Mouse (Mus musculus): Measurements from ENCODE around the gene Gm49403. TPM values are rescaled to one million over a fixed set of nuclear protein-coding genes. Genes with fewer than 3 reads are reported as not detected.

Gene Gm49403
- polyA plus RNA-seq, 1 experiment = not detected

DNA sequence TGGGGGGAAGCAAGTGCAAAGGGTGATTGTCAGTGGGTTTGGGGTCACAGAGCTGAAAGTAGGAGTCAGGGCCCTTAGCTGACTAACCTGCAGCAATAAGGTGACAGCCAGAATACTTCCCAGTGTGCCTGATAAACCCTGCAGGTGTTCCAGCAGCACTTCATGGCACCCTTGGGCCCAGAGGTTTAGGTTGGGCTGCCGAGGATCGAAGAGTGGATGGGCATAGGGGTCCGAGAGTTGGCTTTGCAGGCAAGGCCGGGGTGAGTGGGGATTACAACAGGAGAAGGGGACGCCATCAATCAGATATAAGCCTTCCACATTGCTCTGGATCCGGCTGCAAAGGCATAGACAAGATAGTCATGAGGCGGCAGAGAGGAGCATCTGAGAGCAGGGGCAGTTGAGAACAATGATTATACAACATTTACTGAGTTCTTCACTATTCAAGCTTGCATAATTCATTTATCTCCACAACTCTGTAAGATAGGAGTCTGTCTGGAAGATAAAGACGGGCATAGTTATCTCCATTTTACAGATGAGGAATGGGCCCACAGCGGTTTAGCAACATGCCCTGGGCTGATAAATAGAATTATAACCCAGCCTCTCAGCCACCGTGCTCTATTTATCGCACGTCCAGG is 44.3 kb downstream of the Gm49403 start:
- Histone ChIP-seq H3K27ac (ENCODE audit: insufficient read depth, low read length) (peak overlapping the region; percentile 89), H3K4me3 (ENCODE audit: extremely low read depth, insufficient read depth, insufficient read length) (no peak overlapping the region)
- 91% methylated on average over 12 of the region's 12 CpGs for WGBS

DNA sequence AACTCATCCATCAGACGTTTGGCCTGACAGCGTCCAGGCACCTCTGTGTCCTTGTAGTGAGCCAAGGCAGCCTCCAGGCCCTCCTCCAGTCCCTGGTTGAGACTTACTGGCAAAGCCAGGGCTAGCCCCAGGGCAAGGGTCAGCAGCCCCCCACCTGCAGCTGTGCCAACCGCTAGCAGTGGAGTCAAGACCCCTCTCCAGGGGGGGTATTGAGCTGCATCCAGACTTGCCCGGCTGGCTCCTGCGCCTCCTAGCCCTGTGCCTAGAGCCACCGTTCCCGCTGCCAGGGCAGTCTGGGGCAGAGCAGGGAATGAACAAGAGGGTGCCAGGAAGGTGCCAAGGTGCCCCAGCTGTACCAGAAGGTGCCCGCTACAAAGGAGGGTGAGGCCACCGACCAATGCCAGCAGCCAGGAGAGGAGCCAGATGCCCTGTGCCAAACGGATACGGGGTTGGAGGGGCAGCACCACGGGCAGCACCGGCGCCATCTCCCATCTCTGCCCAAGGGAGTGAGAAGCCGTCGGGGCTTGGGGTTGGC is 45.0 kb downstream of the Gm49403 start:
- TF ChIP-seq CTCF (IDR thresholded peaks at IDR 0.05; ENCODE audit: extremely low read depth, insufficient read depth, insufficient read length, insufficient replicate concordance) (no peak), POLR2A (IDR thresholded peaks at IDR 0.05; ENCODE audit: low read depth, low read length) (no peak)
- H3K4me1 ChIP-seq (ENCODE audit: control insufficient read depth, insufficient read depth, insufficient read length) = peaks cover 17% of the 10 kb centered on the region
- WGBS = 55% methylated on average over 16 of the region's 16 CpGs
- H3K36me3 ChIP-seq (ENCODE audit: control insufficient read depth, insufficient read depth, low read length) = peaks cover 14% of the 10 kb centered on the region
- peak overlapping the region; percentile 79 for H3K4me3 ChIP-seq (ENCODE audit: extremely low read depth, insufficient read depth, insufficient read length)
- H3K27me3 ChIP-seq (ENCODE audit: control insufficient read depth, insufficient read depth, low read length) = no peaks in the 10 kb centered on the region
- peak overlapping the region; percentile 89 for H3K27ac ChIP-seq (ENCODE audit: insufficient read depth, low read length)
- DNase-seq (ENCODE audit: low read depth in 1 of 2, low spot score in 2 of 2) = no peak

More for the DNA sequence above, 44.3 kb downstream of the Gm49403 start:
- H3K27me3 ChIP-seq (ENCODE audit: control insufficient read depth, insufficient read depth, low read length) = no peaks in the 10 kb centered on the region
- no peak for DNase-seq (ENCODE audit: low read depth in 1 of 2, low spot score in 2 of 2)
- peaks cover 15% of the 10 kb centered on the region for H3K36me3 ChIP-seq (ENCODE audit: control insufficient read depth, insufficient read depth, low read length)
- TF ChIP-seq POLR2A (IDR thresholded peaks at IDR 0.05; ENCODE audit: low read depth, low read length) = no peak
- no peak for TF ChIP-seq CTCF (IDR thresholded peaks at IDR 0.05; ENCODE audit: extremely low read depth, insufficient read depth, insufficient read length, insufficient replicate concordance)
- peaks cover 17% of the 10 kb centered on the region for H3K4me1 ChIP-seq (ENCODE audit: control insufficient read depth, insufficient read depth, insufficient read length)

DNA sequence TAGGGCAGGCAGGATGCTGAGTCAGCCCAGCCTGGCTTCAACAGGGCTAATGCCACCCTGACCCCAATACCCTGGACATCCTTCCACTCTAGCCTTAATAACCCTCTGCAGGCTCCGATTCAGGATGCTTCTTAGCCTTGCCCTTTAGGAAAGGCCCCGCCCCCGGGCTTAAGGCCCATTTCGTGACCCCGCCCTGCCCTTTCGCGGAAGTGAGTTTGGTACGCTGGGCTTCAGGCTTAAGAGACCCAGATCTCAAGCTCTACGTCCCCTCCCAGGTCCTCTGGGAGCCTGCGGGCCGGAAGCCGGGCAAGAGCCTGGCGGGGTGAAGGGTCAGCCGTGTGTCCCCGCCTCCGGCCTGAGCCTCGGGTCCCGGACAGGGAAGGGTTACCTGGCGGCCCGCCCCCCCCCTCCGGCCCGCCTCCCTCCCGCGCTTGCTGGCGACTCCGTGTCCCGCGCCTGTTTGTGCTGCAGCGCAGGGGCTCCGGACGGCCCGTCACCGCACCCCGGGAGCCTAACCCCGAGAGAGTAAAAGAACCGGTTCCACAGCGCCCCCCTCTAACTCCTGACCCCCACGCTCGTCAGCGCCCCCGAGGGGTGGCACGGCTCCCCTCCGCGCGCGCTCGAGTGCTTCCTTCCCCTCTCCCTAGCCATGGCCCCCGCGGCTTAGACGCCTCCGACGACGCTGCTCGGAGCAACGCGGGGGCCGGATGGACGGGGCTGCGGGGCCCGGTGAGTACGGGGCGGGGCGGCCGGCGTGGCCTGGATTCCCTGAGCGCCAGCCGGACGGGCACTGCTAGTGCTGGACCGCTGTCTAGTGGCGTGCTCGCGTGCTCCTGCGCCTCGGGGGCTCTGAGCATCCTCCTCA is 45.7 kb downstream of the Gm49403 start, which contains the start of the genes Rom1 and Eml3:
Gene Rom1, minus strand, starts transcription at position 133 of the 865 bp plus-strand sequence.
Gene Eml3, plus strand, starts transcription at position 329 of the 865 bp plus-strand sequence.
- H3K4me3 ChIP-seq (ENCODE audit: extremely low read depth, insufficient read depth, insufficient read length) = peak within 1 kb of the TSS; percentile 79
- H3K36me3 ChIP-seq (ENCODE audit: control insufficient read depth, insufficient read depth, low read length) = peaks cover 15% of the 10 kb centered on the region
- H3K27me3 ChIP-seq (ENCODE audit: control insufficient read depth, insufficient read depth, low read length) = no peaks in the 10 kb centered on the region
- peak; percentile 20 for TF ChIP-seq POLR2A (IDR thresholded peaks at IDR 0.05; ENCODE audit: low read depth, low read length)
- TF ChIP-seq CTCF (IDR thresholded peaks at IDR 0.05; ENCODE audit: extremely low read depth, insufficient read depth, insufficient read length, insufficient replicate concordance) = peak; percentile 47; the same call in 1 of the 2 replicates
- H3K27ac ChIP-seq (ENCODE audit: insufficient read depth, low read length) = peak within 1 kb of the TSS; percentile 89
- WGBS = under 1% methylated on average over 64 of the region's 74 CpGs
- DNase-seq (ENCODE audit: low read depth in 1 of 2, low spot score in 2 of 2) = peak; percentile 60 to 87
- H3K4me1 ChIP-seq (ENCODE audit: control insufficient read depth, insufficient read depth, insufficient read length) = peaks cover 17% of the 10 kb centered on the region

DNA sequence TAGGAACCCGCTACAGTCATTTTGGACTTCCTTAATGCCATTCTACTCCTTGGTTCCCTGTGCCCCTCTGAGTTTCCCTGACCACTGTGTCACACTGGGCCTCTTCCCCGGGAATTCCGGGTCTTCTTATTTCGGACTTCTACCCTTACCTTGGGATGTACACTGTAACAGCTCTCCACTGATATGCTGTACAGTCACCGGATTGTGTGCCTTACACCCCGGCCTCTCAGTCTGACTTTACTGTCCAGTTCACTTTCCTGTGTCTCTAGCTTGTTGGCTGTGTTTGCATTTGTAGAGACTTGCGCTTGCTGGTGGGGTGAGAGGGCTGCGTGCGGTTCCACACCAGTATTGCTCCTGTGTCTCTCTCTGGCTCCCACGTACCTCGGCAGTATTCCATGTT is 46.4 kb downstream of the Gm49403 start:
- 14% methylated on average over 11 of the region's 11 CpGs for WGBS
- Histone ChIP-seq H3K4me1 (ENCODE audit: control insufficient read depth, insufficient read depth, insufficient read length) (peaks cover 17% of the 10 kb centered on the region), H3K36me3 (ENCODE audit: control insufficient read depth, insufficient read depth, low read length) (peaks cover 17% of the 10 kb centered on the region), H3K27me3 (ENCODE audit: control insufficient read depth, insufficient read depth, low read length) (no peaks in the 10 kb centered on the region), H3K27ac (ENCODE audit: insufficient read depth, low read length) (peak overlapping the region; percentile 89), H3K4me3 (ENCODE audit: extremely low read depth, insufficient read depth, insufficient read length) (peak overlapping the region; percentile 79)
- TF ChIP-seq CTCF (IDR thresholded peaks at IDR 0.05; ENCODE audit: extremely low read depth, insufficient read depth, insufficient read length, insufficient replicate concordance) = no peak
- TF ChIP-seq POLR2A (IDR thresholded peaks at IDR 0.05; ENCODE audit: low read depth, low read length) = no peak
- no peak for DNase-seq (ENCODE audit: low read depth in 1 of 2, low spot score in 2 of 2)

DNA sequence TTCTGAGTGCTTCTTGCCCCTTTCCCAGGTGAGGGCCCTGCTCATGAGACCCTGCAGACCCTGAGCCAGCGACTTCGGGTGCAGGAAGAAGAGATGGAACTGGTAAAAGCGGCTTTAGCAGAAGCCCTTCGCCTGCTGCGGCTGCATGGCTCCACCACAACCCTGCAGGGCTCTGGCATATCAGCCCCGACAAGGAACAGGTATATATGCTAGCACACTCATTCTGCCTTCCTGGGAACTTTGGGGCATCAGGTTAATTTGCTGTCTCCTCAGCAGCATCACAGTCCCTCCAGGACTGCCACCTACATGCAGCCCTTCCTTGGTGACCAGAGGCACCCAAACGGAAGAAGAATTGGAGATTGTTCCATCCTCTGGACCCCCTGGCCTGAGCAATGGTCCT is 47.0 kb downstream of the Gm49403 start:
- H3K4me1 ChIP-seq (ENCODE audit: control insufficient read depth, insufficient read depth, insufficient read length) = peaks cover 17% of the 10 kb centered on the region
- H3K36me3 ChIP-seq (ENCODE audit: control insufficient read depth, insufficient read depth, low read length) = peaks cover 22% of the 10 kb centered on the region
- H3K27ac ChIP-seq (ENCODE audit: insufficient read depth, low read length) = no peak overlapping the region
- no peak for DNase-seq (ENCODE audit: low read depth in 1 of 2, low spot score in 2 of 2)
- 86% methylated on average over 7 of the region's 7 CpGs for WGBS
- H3K4me3 ChIP-seq (ENCODE audit: extremely low read depth, insufficient read depth, insufficient read length) = no peak overlapping the region; the same call in 1 of the 2 replicates
- TF ChIP-seq POLR2A (IDR thresholded peaks at IDR 0.05; ENCODE audit: low read depth, low read length) (no peak), CTCF (IDR thresholded peaks at IDR 0.05; ENCODE audit: extremely low read depth, insufficient read depth, insufficient read length, insufficient replicate concordance) (no peak)
- no peaks in the 10 kb centered on the region for H3K27me3 ChIP-seq (ENCODE audit: control insufficient read depth, insufficient read depth, low read length)

DNA sequence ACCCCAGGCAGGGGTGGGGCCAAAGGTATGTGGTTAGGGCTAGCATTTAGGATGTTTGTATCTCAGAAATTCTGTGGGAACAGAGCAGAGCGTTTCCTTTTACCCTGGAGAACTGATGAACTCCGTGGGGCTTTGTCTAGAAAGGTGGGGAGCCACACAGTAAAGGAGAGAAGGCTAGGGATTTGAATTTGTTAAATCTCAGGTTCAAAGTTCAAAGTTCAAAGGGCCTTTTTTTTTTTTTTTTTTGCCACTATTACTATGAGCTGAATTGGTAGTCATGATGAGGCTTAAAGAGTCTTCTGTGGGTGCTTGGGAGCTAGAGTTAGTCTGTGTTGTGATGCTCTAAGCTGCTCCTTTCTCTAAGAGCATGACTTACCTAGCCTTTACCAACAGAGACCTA is 53.0 kb downstream of the Gm49403 start:
- TF ChIP-seq CTCF (IDR thresholded peaks at IDR 0.05; ENCODE audit: extremely low read depth, insufficient read depth, insufficient read length, insufficient replicate concordance) (no peak), POLR2A (IDR thresholded peaks at IDR 0.05; ENCODE audit: low read depth, low read length) (no peak)
- H3K27ac ChIP-seq (ENCODE audit: insufficient read depth, low read length) = no peak overlapping the region
- DNase-seq (ENCODE audit: low read depth in 1 of 2, low spot score in 2 of 2) = no peak
- peaks cover 7% of the 10 kb centered on the region; the same call in 1 of the 2 replicates for H3K4me1 ChIP-seq (ENCODE audit: control insufficient read depth, insufficient read depth, insufficient read length)
- no peaks in the 10 kb centered on the region for H3K27me3 ChIP-seq (ENCODE audit: control insufficient read depth, insufficient read depth, low read length)
- no peak overlapping the region for H3K4me3 ChIP-seq (ENCODE audit: extremely low read depth, insufficient read depth, insufficient read length)
- peaks cover 24% of the 10 kb centered on the region for H3K36me3 ChIP-seq (ENCODE audit: control insufficient read depth, insufficient read depth, low read length)
- WGBS = 95% methylated on average over 2 of the region's 2 CpGs

Other genes with a start within 250 kb of the Gm49403 start
- gene Chrm1, start 220.1 kb upstream of the Gm49403 start, polyA plus RNA-seq (2012; rRNA removed) = 0.05 and 0.07 TPM in 2 replicates
- gene Slc3a2, start 160.6 kb upstream of the Gm49403 start, polyA plus RNA-seq (2012; rRNA removed) = 122 and 129 TPM in 2 replicates
- 26.2 and 30.2 TPM in 2 replicates for gene Wdr74, start 148.1 kb upstream of the Gm49403 start, polyA plus RNA-seq (2012; rRNA removed)
- gene 1700092M07Rik, start 143.2 kb upstream of the Gm49403 start, polyA plus RNA-seq (2012; rRNA removed) = not detected in 2 replicates
- 52.8 and 53.0 TPM in 2 replicates for gene Stx5a, start 142.5 kb upstream of the Gm49403 start, polyA plus RNA-seq (2012; rRNA removed)
- 80.2 and 104 TPM in 2 replicates for gene Nxf1, start 126.9 kb upstream of the Gm49403 start, polyA plus RNA-seq (2012; rRNA removed)
- 86.1 and 135 TPM in 2 replicates for gene Tmem223, start 112.9 kb upstream of the Gm49403 start, polyA plus RNA-seq (2012; rRNA removed)
- 87.9 and 117 TPM in 2 replicates for gene Tmem179b, start 109.5 kb upstream of the Gm49403 start, polyA plus RNA-seq (2012; rRNA removed)
- 11.3 and 15.8 TPM in 2 replicates for gene Taf6l, start 97.5 kb upstream of the Gm49403 start, polyA plus RNA-seq (2012; rRNA removed)
- gene Polr2g, start 85.4 kb upstream of the Gm49403 start, polyA plus RNA-seq (2012; rRNA removed) = 27.9 and 30.3 TPM in 2 replicates
- 2.4 and 2.5 TPM in 2 replicates for gene Zbtb3, start 81.4 kb upstream of the Gm49403 start, polyA plus RNA-seq (2012; rRNA removed)
- gene Ttc9c, start 64.6 kb upstream of the Gm49403 start, polyA plus RNA-seq (2012; rRNA removed) = 13.2 and 14.2 TPM in 2 replicates
- 22.0 and 25.4 TPM in 2 replicates for gene Hnrnpul2, start 63.9 kb upstream of the Gm49403 start, polyA plus RNA-seq (2012; rRNA removed)
- not detected in 2 replicates for gene AC129217.1, start 54.2 kb upstream of the Gm49403 start, polyA plus RNA-seq (2012; rRNA removed)
- gene Bscl2, start 46.5 kb upstream of the Gm49403 start, polyA plus RNA-seq (2012; rRNA removed) = 91.7 and 116 TPM in 2 replicates
- gene Gng3, start 44.7 kb upstream of the Gm49403 start, polyA plus RNA-seq (2012; rRNA removed) = 0.05 and 0.09 TPM in 2 replicates
- gene Lrrn4cl, start 33.2 kb upstream of the Gm49403 start, polyA plus RNA-seq (2012; rRNA removed) = 0.23 and 0.27 TPM in 2 replicates
- gene Ubxn1, start 12.4 kb upstream of the Gm49403 start, polyA plus RNA-seq (2012; rRNA removed) = 57.9 and 80.6 TPM in 2 replicates
- gene Uqcc3, start 3.0 kb upstream of the Gm49403 start, polyA plus RNA-seq (2012; rRNA removed) = 20.8 and 27.9 TPM in 2 replicates
- gene Lbhd1, start 198 bp upstream of the Gm49403 start, polyA plus RNA-seq (2012; rRNA removed) = 0.94 and 1.4 TPM in 2 replicates
- gene 1810009A15Rik, start 4.9 kb downstream of the Gm49403 start, polyA plus RNA-seq (2012; rRNA removed) = 11.5 and 15.2 TPM in 2 replicates
- 1.2 TPM in 1 of 2 replicates, not detected in the other for gene Gm49416, start 5.0 kb downstream of the Gm49403 start, polyA plus RNA-seq (2012; rRNA removed)
- gene Ints5, start 9.1 kb downstream of the Gm49403 start, polyA plus RNA-seq (2012; rRNA removed) = 21.2 and 27.5 TPM in 2 replicates
- 85.2 and 86.9 TPM in 2 replicates for gene Ganab, start 14.1 kb downstream of the Gm49403 start, polyA plus RNA-seq (2012; rRNA removed)
- 86.0 and 93.4 TPM in 2 replicates for gene B3gat3, start 36.4 kb downstream of the Gm49403 start, polyA plus RNA-seq (2012; rRNA removed)
- 10.0 and 11.9 TPM in 2 replicates for gene Rom1, start 45.4 kb downstream of the Gm49403 start, polyA plus RNA-seq (2012; rRNA removed)
- gene Eml3, start 45.6 kb downstream of the Gm49403 start, polyA plus RNA-seq (2012; rRNA removed) = 72.3 and 77.7 TPM in 2 replicates
- gene Mta2, start 57.9 kb downstream of the Gm49403 start, polyA plus RNA-seq (2012; rRNA removed) = 35.0 and 37.7 TPM in 2 replicates
- gene Tut1, start 69.9 kb downstream of the Gm49403 start, polyA plus RNA-seq (2012; rRNA removed) = 18.3 and 22.3 TPM in 2 replicates
- gene Eef1g, start 83.1 kb downstream of the Gm49403 start, polyA plus RNA-seq (2012; rRNA removed) = 206 and 242 TPM in 2 replicates
- gene Ahnak, start 105.4 kb downstream of the Gm49403 start, polyA plus RNA-seq (2012; rRNA removed) = 6.9 and 8.0 TPM in 2 replicates
- gene Scgb1a1, start 204.0 kb downstream of the Gm49403 start, polyA plus RNA-seq (2012; rRNA removed) = 0.26 and 0.91 TPM in 2 replicates